Mouse (Mus musculus): ENCODE measurements around the gene Secisbp2. TPM values are rescaled to one million over a fixed set of nuclear protein-coding genes. Genes with fewer than 3 reads are reported as not detected.

Gene Secisbp2
- polyA plus RNA-seq, 1 experiment from 2014 or later, result 25.9 TPM

DNA sequence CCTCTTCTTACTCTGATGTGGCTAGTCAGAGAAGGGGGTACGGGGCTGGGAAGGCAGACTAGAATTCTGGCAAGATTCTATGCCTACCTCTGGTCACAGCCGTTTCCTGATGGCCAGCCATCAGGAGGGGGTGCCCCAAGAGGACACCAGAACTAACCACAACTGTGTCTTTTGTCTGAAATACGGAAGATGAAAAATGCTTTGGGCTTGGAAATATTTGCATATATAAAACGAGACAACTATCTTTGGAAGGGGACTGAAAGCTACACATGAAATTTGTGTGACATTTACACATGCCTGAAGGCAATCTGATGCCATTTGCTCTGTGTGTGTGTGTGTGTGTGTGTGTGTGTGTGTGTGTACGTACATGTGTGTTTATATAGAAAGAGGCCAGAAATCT is 52.4 kb downstream of the Secisbp2 start:
- H3K27ac ChIP-seq (replicated peaks), result no peak overlapping the region
- no peak for DNase-seq (ENCODE audit: low spot score)
- peaks cover 21% of the 10 kb centered on the region for H3K36me3 ChIP-seq (replicated peaks)
- H3K4me1 ChIP-seq, result no peaks in the 10 kb centered on the region; the same call in 1 of the 2 replicates
- WGBS, result 87% methylated on average over 5 of the region's 5 CpGs
- no peak overlapping the region for H3K4me3 ChIP-seq
- no peaks in the 10 kb centered on the region for H3K9me3 ChIP-seq
- no peaks in the 10 kb centered on the region for H3K27me3 ChIP-seq (replicated peaks; ENCODE audit: low read depth, poor library complexity, severe bottlenecking)

- no peak overlapping the region for H3K27ac ChIP-seq (replicated peaks)
- 79% methylated on average over 22 of the region's 22 CpGs for WGBS
- no peaks in the 10 kb centered on the region for H3K27me3 ChIP-seq (replicated peaks; ENCODE audit: low read depth, poor library complexity, severe bottlenecking)
- H3K4me1 ChIP-seq, result peaks cover 7% of the 10 kb centered on the region
- H3K9me3 ChIP-seq, result no peaks in the 10 kb centered on the region
- no peak for DNase-seq (ENCODE audit: low spot score)
- H3K36me3 ChIP-seq (replicated peaks), result peaks cover 35% of the 10 kb centered on the region
- no peak overlapping the region for H3K4me3 ChIP-seq
These were observed 54.7 kb downstream of the Secisbp2 start for GRCm38 (mm10) chr13:51705882-51706854.

DNA sequence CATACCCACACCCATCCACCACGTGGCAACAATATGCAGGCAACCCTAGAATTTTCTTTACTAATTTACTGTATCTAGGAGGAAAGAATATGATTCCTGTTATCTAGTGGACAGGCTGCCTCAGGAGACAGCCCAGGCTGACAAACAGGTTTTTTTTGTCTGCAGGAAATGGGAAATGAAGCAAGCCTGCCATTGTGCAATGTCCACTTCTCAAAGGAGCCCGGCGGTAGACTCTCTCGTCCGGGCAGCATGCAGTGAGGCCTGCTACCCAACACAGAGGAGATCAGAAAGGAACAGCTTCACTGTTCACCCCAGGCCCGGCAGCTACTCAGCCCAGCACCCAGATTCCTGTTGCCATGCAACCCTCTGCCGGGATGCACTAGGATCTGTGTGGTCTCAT is 59.2 kb downstream of the Secisbp2 start:
- 74% methylated on average over 7 of the region's 7 CpGs for WGBS
- peaks cover 10% of the 10 kb centered on the region for H3K4me1 ChIP-seq

DNA sequence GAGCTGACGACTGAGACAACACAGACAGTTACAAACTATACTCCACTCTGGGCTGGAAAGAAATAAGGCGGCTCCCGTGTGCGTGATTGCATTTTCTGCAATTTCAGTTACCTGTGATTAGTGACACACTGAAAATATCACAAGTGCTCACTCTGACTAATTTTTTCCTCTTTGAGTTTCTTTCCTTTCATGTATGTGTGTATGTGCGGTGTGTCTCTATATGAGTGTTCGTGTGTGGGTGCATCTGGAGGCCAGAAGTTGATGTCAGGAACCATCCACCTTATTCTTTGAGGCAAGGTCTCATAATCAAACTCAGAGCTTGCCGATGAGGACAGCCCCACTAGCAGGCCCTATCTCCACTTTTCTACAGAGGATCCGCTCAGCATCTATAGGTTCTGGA is 60.5 kb downstream of the Secisbp2 start:
- no peak for DNase-seq (ENCODE audit: low spot score)
- peaks cover 21% of the 10 kb centered on the region for H3K36me3 ChIP-seq (replicated peaks)
- no peak overlapping the region for H3K4me3 ChIP-seq
- H3K4me1 ChIP-seq, result peaks cover 10% of the 10 kb centered on the region
- no peaks in the 10 kb centered on the region for H3K9me3 ChIP-seq
- H3K27me3 ChIP-seq (replicated peaks; ENCODE audit: low read depth, poor library complexity, severe bottlenecking), result no peaks in the 10 kb centered on the region
- WGBS, result 95% methylated on average over 8 of the region's 8 CpGs
- H3K27ac ChIP-seq (replicated peaks), result no peak overlapping the region

More for the DNA sequence above, 59.2 kb downstream of the Secisbp2 start:
- Histone ChIP-seq H3K36me3 (replicated peaks) (peaks cover 21% of the 10 kb centered on the region), H3K27ac (replicated peaks) (peak overlapping the region; percentile 37), H3K27me3 (replicated peaks; ENCODE audit: low read depth, poor library complexity, severe bottlenecking) (no peaks in the 10 kb centered on the region), H3K9me3 (no peaks in the 10 kb centered on the region), H3K4me3 (no peak overlapping the region)
- no peak for DNase-seq (ENCODE audit: low spot score)

DNA sequence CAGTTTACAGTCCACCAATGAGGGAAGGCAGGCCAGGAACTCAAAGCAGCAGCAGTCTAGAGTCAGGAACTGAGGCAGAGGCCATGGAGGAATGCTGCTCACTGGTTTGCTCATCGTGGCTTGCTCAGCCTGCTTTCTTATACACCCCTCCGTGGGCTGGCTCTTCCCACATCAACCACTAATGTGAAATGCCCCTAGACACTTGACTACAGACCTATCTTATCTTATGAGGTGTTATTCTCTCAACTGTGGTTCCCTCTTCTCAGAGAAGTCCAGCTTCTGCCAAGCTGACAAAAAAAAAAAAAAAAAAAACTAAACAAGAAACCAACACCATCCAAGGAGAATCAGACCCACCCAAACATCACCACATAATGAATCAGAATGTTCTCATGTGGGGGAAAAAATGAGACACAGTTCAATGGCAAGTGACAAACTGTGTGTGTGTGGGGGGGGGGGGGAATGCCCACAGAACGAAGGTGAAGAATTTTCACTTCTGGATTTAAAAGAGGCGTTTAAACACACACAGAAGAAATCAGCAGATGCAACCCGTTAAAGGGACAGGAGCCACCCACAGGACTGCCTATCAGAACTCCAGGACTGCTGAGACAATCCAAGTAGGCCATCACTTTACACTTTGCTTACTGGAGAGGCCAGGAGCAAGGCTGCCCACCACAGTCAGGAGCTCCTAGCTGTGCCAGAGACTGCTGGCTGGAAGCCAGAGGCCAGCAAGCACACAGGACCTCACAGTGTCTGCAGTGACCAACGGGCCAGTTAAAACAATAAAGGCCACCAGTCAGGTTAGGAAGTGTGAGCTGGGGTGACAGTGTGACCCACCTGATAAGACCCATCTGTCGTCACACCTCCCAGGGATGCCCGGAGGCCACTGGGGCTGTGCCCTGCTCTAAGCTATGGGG is 65.1 kb downstream of the Secisbp2 start:
- no peak overlapping the region for H3K4me3 ChIP-seq
- peaks cover 10% of the 10 kb centered on the region; the same call in 1 of the 2 replicates for H3K36me3 ChIP-seq (replicated peaks)
- H3K27me3 ChIP-seq (replicated peaks; ENCODE audit: low read depth, poor library complexity, severe bottlenecking), result no peaks in the 10 kb centered on the region
- no peak overlapping the region for H3K27ac ChIP-seq (replicated peaks)
- 81% methylated on average over 8 of the region's 8 CpGs for WGBS
- no peak for DNase-seq (ENCODE audit: low spot score)
- H3K9me3 ChIP-seq, result no peaks in the 10 kb centered on the region
- H3K4me1 ChIP-seq, result no peaks in the 10 kb centered on the region

- Histone ChIP-seq H3K4me1 (peaks cover 14% of the 10 kb centered on the region), H3K36me3 (replicated peaks) (peaks cover 10% of the 10 kb centered on the region; the same call in 1 of the 2 replicates), H3K4me3 (no peak overlapping the region), H3K27ac (replicated peaks) (no peak overlapping the region), H3K9me3 (no peaks in the 10 kb centered on the region), H3K27me3 (replicated peaks; ENCODE audit: low read depth, poor library complexity, severe bottlenecking) (no peaks in the 10 kb centered on the region)
- DNase-seq (ENCODE audit: low spot score), result no peak
- WGBS, result 89% methylated on average over 3 of the region's 3 CpGs
These were observed 67.8 kb downstream of the Secisbp2 start for GRCm38 (mm10) chr13:51719256-51719655.

DNA sequence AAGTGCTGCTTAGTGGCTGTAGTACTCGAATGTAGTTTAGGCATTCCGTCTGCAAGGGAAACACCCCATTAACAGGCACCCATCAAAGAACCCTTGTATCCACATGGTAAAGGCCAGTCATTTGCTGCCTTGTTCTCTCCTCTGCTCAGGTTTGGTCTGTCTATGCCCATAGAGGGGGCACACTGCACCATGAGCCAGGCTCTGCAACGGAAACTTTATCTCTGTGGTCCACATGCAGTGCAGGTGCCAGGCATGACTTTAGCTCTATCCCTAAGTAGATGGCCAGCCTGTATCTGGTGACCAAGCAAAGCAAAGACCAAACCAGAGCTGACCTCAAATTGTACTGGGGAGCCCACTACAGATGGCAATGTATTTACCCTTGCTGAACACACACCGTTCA is 69.1 kb downstream of the Secisbp2 start:
- WGBS, result 85% methylated on average over 4 of the region's 4 CpGs
- peaks cover 10% of the 10 kb centered on the region; the same call in 1 of the 2 replicates for H3K36me3 ChIP-seq (replicated peaks)

GRCm38 (mm10) chr13:51723114-51723513 is 71.6 kb downstream of the Secisbp2 start:
- DNase-seq (ENCODE audit: low spot score), result no peak
- Histone ChIP-seq H3K4me3 (no peak overlapping the region), H3K36me3 (replicated peaks) (peaks cover 10% of the 10 kb centered on the region; the same call in 1 of the 2 replicates), H3K4me1 (peaks cover 43% of the 10 kb centered on the region), H3K9me3 (no peaks in the 10 kb centered on the region), H3K27me3 (replicated peaks; ENCODE audit: low read depth, poor library complexity, severe bottlenecking) (no peaks in the 10 kb centered on the region), H3K27ac (replicated peaks) (peak overlapping the region; percentile 63)
- WGBS, result 58% methylated on average over 5 of the region's 5 CpGs

More for the DNA sequence above, 69.1 kb downstream of the Secisbp2 start:
- DNase-seq (ENCODE audit: low spot score), result no peak
- Histone ChIP-seq H3K9me3 (no peaks in the 10 kb centered on the region), H3K27me3 (replicated peaks; ENCODE audit: low read depth, poor library complexity, severe bottlenecking) (no peaks in the 10 kb centered on the region), H3K4me3 (no peak overlapping the region), H3K27ac (replicated peaks) (no peak overlapping the region), H3K4me1 (peaks cover 25% of the 10 kb centered on the region)

DNA sequence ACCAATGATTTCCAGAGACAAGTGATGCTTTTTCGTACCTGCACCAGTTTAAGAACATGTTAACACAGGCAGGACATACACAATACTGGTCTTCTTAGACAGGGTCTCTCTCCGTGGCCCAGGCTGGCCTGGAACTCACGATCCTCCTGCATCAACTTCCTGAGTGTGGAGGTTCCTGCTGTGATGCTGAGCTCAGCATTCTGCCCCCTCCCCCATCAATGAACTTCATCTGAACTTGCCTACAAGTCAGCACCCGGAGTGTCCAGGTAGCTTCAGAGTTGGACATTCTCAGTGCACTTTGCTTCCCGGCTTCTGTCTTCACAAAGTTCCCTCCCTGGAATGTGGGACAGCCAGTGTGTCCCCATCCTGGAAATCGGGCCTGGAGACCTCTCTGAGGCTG is 73.1 kb downstream of the Secisbp2 start:
- DNase-seq (ENCODE audit: low spot score), result no peak
- H3K9me3 ChIP-seq, result no peaks in the 10 kb centered on the region
- 0 out of 2 replicates have a peak, but pooled peaks cover 5% of the 10 kb centered on the region for H3K36me3 ChIP-seq (replicated peaks)
- no peak overlapping the region for H3K4me3 ChIP-seq
- 82% methylated on average over 6 of the region's 6 CpGs for WGBS
- peak overlapping the region; percentile 57; the same call in 1 of the 2 replicates for H3K27ac ChIP-seq (replicated peaks)
- H3K27me3 ChIP-seq (replicated peaks; ENCODE audit: low read depth, poor library complexity, severe bottlenecking), result no peaks in the 10 kb centered on the region
- peaks cover 56% of the 10 kb centered on the region for H3K4me1 ChIP-seq

GRCm38 (mm10) chr13:51725446-51725845 is 73.9 kb downstream of the Secisbp2 start:
- 82% methylated on average over 7 of the region's 7 CpGs for WGBS
- H3K27ac ChIP-seq (replicated peaks), result peak overlapping the region; percentile 57

DNA sequence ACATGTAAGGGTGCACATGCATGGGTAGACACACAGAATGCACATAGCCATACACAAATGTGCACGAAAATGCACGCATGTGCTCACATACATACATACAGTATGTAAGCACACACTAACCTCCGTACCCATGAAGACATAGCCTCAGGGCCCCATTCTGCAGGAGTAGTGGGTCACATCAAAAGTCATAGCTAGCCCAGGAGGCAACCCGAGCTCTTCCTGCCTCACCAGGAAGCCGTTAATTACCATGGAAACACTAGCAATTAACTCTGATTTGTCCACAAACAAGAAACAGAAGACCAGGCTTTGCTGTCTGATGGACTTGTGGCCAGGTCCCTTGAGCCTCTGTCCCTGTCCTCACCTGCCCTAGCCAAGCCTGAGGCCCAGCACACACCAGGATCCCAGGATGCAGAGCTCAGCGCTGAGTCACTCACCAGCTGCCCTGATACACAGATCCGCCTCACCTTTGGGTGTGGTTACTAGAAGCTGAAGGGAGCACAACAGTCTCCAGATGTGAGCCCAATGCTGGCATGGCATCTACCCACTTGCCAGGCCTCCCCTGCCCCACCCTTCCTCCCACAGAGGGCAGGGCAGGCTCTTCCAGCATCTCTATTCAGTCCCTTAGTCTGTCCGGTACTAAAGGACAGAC is 74.6 kb downstream of the Secisbp2 start:
- H3K36me3 ChIP-seq (replicated peaks), result no peaks in the 10 kb centered on the region
- H3K27ac ChIP-seq (replicated peaks), result peak overlapping the region; percentile 40; the same call in 1 of the 2 replicates
- H3K4me3 ChIP-seq, result no peak overlapping the region
- DNase-seq (ENCODE audit: low spot score), result peak; percentile 52
- peaks cover 69% of the 10 kb centered on the region for H3K4me1 ChIP-seq
- H3K27me3 ChIP-seq (replicated peaks; ENCODE audit: low read depth, poor library complexity, severe bottlenecking), result no peaks in the 10 kb centered on the region
- no peaks in the 10 kb centered on the region for H3K9me3 ChIP-seq
- WGBS, result 46% methylated on average over 8 of the region's 8 CpGs

More at GRCm38 (mm10) chr13:51725446-51725845, 73.9 kb downstream of the Secisbp2 start:
- Histone ChIP-seq H3K27me3 (replicated peaks; ENCODE audit: low read depth, poor library complexity, severe bottlenecking) (no peaks in the 10 kb centered on the region), H3K9me3 (no peaks in the 10 kb centered on the region), H3K36me3 (replicated peaks) (0 out of 2 replicates have a peak, but pooled peaks cover 2% of the 10 kb centered on the region), H3K4me3 (no peak overlapping the region), H3K4me1 (peaks cover 65% of the 10 kb centered on the region)
- DNase-seq (ENCODE audit: low spot score), result no peak

DNA sequence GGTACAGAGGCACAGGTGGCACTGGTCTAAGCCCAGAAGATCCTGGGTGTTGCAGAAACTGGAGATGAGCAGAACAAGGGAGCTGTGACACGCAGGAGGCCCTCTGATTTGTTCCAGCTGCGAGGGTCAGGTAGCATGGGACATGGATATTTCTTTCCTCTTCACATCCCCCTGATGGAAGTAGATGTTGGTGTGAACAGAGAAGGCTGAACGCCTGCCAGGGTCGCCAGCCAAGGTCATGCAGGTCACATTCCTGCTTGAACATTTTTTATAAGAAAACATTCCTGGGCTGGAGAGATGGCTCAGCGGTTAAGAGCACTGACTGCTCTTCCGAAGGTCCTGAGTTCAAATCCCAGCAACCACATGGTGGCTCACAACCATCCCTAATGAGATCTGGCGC is 75.9 kb downstream of the Secisbp2 start:
- H3K36me3 ChIP-seq (replicated peaks), result no peaks in the 10 kb centered on the region
- no peak overlapping the region for H3K27ac ChIP-seq (replicated peaks)
- H3K4me3 ChIP-seq, result no peak overlapping the region
- no peaks in the 10 kb centered on the region for H3K9me3 ChIP-seq
- H3K4me1 ChIP-seq, result peaks cover 81% of the 10 kb centered on the region
- peak; percentile 57 for DNase-seq (ENCODE audit: low spot score)
- WGBS, result 43% methylated on average over 7 of the region's 7 CpGs
- no peaks in the 10 kb centered on the region for H3K27me3 ChIP-seq (replicated peaks; ENCODE audit: low read depth, poor library complexity, severe bottlenecking)
